Mouse (Mus musculus): ENCODE measurements around the gene Uqcrfs1.

The Uqcrfs1 gene

GRCm38 (mm10) chr13:30544856-30545604, at the start of gene Uqcrfs1:
Gene Uqcrfs1 (minus strand): TSS chr13:30545362.
- CTCF ChIA-PET: no interaction called here

GRCm38 (mm10) chr13:30585786-30586185, 40.6 kb upstream of the Uqcrfs1 start:
- CTCF ChIA-PET: interaction anchor here (1.1 kb wide), 1 partner anchor 299 kb away, joined by 6 read pairs; no protein-coding TSS in a partner anchor

DNA sequence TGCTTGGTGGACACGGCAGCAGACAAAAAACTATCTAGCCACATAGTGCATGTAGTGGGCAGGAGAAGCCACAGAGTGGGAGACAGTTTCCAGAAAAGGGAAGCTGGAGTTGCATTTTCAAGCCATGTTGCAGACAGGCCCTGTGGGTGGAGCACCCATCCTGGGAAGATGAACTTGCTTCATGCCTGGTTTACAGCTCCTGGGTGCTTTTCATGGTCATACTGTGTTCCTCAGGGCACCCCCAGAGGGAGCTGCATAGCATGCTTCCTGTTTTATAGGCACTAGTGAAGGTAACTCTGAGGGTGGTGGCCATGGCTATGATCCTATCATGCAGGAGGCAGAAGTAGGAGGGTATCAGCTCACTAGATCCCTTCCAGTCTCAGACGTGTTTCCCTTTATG, 37.4 kb upstream of the Uqcrfs1 start:
- CTCF ChIA-PET: no interaction called here

GRCm38 (mm10) chr13:30578806-30579205, 33.6 kb upstream of the Uqcrfs1 start:
- CTCF ChIA-PET: interaction anchor here (0.6 to 1.2 kb wide), 2 partner anchors 152 to 1689 kb away, joined by 3 to 7 read pairs; no protein-coding TSS in a partner anchor

- CTCF ChIA-PET: no interaction called here
Measured at GRCm38 (mm10) chr13:30576819-30577218, 31.7 kb upstream of the Uqcrfs1 start.

DNA sequence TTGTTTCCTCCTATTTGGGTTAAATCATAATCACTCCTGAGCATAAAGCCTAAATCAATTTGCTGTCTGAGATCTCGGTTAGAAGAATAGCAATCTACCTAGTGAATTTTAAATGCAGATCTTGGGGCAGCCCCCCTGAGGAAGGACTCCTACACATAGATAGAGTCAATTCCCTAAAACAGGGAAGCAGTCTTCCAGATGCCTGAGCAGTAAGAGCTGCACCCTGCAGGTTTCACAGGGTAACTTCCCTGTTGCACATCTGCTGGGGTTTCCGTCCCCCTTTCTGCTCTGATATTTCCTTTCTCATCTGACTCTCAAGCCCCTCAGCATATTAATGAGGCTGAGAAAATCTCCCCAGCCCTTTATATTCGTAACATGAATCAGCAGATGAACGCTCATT, 27.8 kb upstream of the Uqcrfs1 start:
- CTCF ChIA-PET: no interaction called here

DNA sequence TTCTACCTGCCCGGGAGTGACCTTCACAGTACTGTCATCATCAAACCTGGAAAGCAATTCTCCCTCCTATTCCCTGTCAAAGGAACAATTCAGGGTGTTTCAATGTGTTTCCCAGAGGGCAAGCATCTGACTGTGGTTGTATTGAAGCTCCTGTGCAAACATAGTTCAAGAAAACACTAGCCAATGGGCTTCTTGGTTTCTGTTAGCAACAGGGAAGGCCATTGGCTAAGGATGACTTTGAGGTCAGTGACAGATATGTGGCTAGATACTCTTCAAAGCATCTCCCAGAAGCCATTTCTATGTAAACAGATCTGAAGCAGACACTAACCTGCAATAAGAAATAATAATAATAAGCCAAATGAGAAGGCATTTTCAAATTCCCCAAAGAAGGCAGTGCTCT, 25.0 kb upstream of the Uqcrfs1 start:
- CTCF ChIA-PET: no interaction called here

- CTCF ChIA-PET: interaction anchor here (0.6 kb wide), 1 partner anchor 128 kb away, joined by 5 read pairs; no protein-coding TSS in a partner anchor
Measured at GRCm38 (mm10) chr13:30567571-30567970, 22.4 kb upstream of the Uqcrfs1 start.

- CTCF ChIA-PET: interaction anchor here (0.6 kb wide), 1 partner anchor 17 kb away, joined by 3 read pairs; no protein-coding TSS in a partner anchor
Measured at GRCm38 (mm10) chr13:30566767-30567166, 21.6 kb upstream of the Uqcrfs1 start.

GRCm38 (mm10) chr13:30560603-30561002, 15.4 kb upstream of the Uqcrfs1 start:
- CTCF ChIA-PET: no interaction called here

- CTCF ChIA-PET: no interaction called here
Measured at GRCm38 (mm10) chr13:30560052-30560451, 14.9 kb upstream of the Uqcrfs1 start.

DNA sequence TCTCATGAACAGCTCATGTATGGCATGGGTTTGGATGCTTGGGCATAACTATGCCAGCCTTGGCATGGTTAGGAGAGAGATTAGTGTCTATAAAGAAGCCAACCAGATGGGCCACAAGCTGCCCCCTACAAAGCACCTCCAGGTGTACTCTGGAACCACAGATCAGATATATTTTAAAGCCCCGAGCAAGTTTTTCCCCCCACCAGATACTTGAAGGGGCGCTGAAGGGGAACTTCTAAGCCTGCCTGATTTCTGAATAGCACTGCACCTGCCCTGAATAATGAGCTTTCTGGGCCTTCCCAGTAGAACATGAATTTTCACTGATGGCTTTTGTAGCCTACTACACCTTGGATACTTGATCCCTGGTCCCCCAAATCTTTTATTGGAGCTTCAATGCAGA, 12.6 kb upstream of the Uqcrfs1 start:
- CTCF ChIA-PET: interaction anchor here (0.6 to 0.7 kb wide), 2 partner anchors 115 to 304 kb away, joined by 6 to 7 read pairs; no protein-coding TSS in a partner anchor

DNA sequence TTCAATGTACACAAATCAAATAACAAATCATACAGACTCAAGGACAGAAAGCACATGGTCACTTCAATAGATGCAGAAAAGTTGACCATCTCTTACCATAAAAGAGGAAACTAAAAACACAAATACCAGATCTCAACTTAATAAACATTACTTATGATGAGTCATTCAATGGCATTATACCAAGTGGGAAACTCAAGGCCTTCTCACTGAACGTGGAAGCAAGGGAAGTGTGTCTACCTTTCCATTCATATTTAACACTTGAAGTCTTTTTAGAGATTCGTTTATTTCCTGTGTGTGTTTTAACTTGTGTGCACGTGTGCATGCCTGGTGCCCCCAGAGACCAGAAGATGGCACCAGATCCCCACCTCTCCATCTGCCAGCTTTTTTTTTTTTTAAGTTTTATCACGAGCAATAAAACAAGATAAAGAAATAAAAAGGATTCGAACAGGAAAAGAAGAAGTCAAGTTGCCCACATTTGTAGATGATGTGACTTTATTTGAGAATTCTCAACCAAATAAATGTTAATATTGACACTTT, 8.0 kb upstream of the Uqcrfs1 start:
- CTCF ChIA-PET: no interaction called here

GRCm38 (mm10) chr13:30549339-30549738, 4.2 kb upstream of the Uqcrfs1 start:
- CTCF ChIA-PET: no interaction called here

GRCm38 (mm10) chr13:30548835-30549234, 3.7 kb upstream of the Uqcrfs1 start:
- CTCF ChIA-PET: no interaction called here

DNA sequence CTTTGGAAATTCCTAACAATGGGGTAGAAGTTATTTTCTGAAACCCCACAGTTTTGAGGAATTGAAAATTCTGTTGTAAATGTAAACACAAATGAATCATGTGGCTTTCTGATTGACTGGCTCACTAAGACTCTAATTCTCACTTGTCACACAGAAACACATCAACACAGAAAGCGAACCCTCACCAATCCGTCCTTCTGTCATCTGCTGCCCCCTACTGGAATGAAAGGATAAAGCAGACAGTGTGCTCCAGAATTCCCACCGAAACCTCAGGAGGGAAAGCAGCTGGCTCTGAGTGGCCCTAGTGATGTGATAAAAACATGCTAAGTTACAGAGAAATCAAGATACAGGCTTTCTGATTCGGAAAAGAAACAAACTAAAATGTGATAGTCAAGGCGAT, 14.4 kb downstream of the Uqcrfs1 start:
- CTCF ChIA-PET: no interaction called here

GRCm38 (mm10) chr13:30524961-30525360, 20.2 kb downstream of the Uqcrfs1 start:
- CTCF ChIA-PET: interaction anchor here (0.5 kb wide), 2 partner anchors 353 to 558 kb away, joined by 3 read pairs; no protein-coding TSS in a partner anchor

GRCm38 (mm10) chr13:30523971-30524370, 21.2 kb downstream of the Uqcrfs1 start:
- CTCF ChIA-PET: no interaction called here

- CTCF ChIA-PET: no interaction called here
Measured at GRCm38 (mm10) chr13:30523246-30523891, 21.8 kb downstream of the Uqcrfs1 start.

- CTCF ChIA-PET: no interaction called here
Measured at GRCm38 (mm10) chr13:30521282-30521902, 23.8 kb downstream of the Uqcrfs1 start.

GRCm38 (mm10) chr13:30518191-30518590, 27.0 kb downstream of the Uqcrfs1 start:
- CTCF ChIA-PET: no interaction called here

DNA sequence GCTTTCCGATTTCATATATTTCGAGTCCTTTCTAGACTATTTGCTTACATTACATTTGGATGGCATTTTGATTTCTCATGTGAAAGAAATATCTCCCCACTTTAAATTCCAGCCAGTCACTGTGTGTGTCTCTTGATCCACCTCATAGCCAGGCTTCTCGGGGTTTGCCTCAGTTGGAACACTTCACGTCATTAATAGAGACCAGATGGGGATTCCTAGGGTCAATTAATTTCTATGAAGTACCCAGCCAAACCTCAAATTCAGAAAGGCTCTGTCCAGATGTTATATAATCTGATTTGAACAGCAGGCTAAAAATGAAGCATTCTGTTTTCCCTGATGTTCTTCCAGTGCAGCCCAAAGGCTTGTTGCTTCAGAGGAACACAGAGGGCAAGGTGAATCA, 37.5 kb downstream of the Uqcrfs1 start:
- CTCF ChIA-PET: no interaction called here
